Mouse (Mus musculus): Measurements from ENCODE around the gene Fbxo39. TPM values are rescaled to one million over a fixed set of nuclear protein-coding genes. Genes with fewer than 3 reads are reported as not detected.

Gene Fbxo39
- total and polyA plus RNA-seq, 3 experiments: not detected

- Histone ChIP-seq H3K36me3 (ENCODE audit: control insufficient read depth in 1 of 2, insufficient read depth in 2 of 2, low read length in 2 of 2) (no peaks in the 10 kb centered on the region), H3K4me1 (ENCODE audit: control insufficient read depth in 1 of 2, insufficient read depth in 2 of 2, low read length in 2 of 2) (no peaks in the 10 kb centered on the region), H3K79me2 (ENCODE audit: control insufficient read depth, insufficient read depth, low read length, poor library complexity) (no peaks in the 10 kb centered on the region), H3K27ac (ENCODE audit: control insufficient read depth, low read depth, low read length) (no peak overlapping the region), H3K9ac (ENCODE audit: control insufficient read depth, low read depth, low read length, poor library complexity, severe bottlenecking) (no peak overlapping the region), H3K4me3 (ENCODE audit: control insufficient read depth in 1 of 2, insufficient read depth in 1 of 2, low read depth in 2 of 2, low read length in 2 of 2) (no peak overlapping the region), H3K27me3 (ENCODE audit: control insufficient read depth in 1 of 2, insufficient read depth in 2 of 2, low read length in 2 of 2) (peaks cover 0 to 1% of the 10 kb centered on the region in 2 experiments; a peak in 3 of 4 replicates), H3K9me3 (replicated peaks; ENCODE audit: insufficient read depth, low read length) (no peaks in the 10 kb centered on the region)
- no peak for TF ChIP-seq GATA1 (IDR thresholded peaks at IDR 0.05; ENCODE audit: low read depth, low read length)
- TF ChIP-seq MAX (IDR thresholded peaks at IDR 0.05; ENCODE audit: low read length): no peak
- no peak for TF ChIP-seq ELF1 (IDR thresholded peaks at IDR 0.05; ENCODE audit: low read depth, low read length)
- TF ChIP-seq JUND (IDR thresholded peaks at IDR 0.05; ENCODE audit: low read depth, low read length): no peak
- no peak for TF ChIP-seq ZNF384 (IDR thresholded peaks at IDR 0.05; ENCODE audit: low read depth, low read length)
- no peak for TF ChIP-seq SMC3 (IDR thresholded peaks at IDR 0.05; ENCODE audit: low read depth, low read length)
- TF ChIP-seq CHD1 (IDR thresholded peaks at IDR 0.05; ENCODE audit: low read depth, low read length): no peak
- no peak for TF ChIP-seq MYB (IDR thresholded peaks at IDR 0.05; ENCODE audit: low read depth, low read length)
- no peak for TF ChIP-seq CHD2 (IDR thresholded peaks at IDR 0.05; ENCODE audit: low read length)
- no peak for TF ChIP-seq E2F4 (IDR thresholded peaks at IDR 0.05; ENCODE audit: borderline replicate concordance, low read depth, low read length)
- DNase-seq (ENCODE audit: low read depth, low spot score): no peak
Measured at GRCm38 (mm10) chr11:72344486-72344885, 30.2 kb downstream of the Fbxo39 start.

- Histone ChIP-seq H3K27ac (ENCODE audit: control insufficient read depth, low read depth, low read length) (no peak overlapping the region), H3K36me3 (ENCODE audit: control insufficient read depth in 1 of 2, insufficient read depth in 2 of 2, low read length in 2 of 2) (0 out of 4 replicates have a peak, but pooled peaks cover 0 to 2% of the 10 kb centered on the region in 2 experiments), H3K9me3 (replicated peaks; ENCODE audit: insufficient read depth, low read length) (no peaks in the 10 kb centered on the region), H3K27me3 (ENCODE audit: control insufficient read depth in 1 of 2, insufficient read depth in 2 of 2, low read length in 2 of 2) (no peaks in the 10 kb centered on the region), H3K79me2 (ENCODE audit: control insufficient read depth, insufficient read depth, low read length, poor library complexity) (no peaks in the 10 kb centered on the region), H3K4me1 (ENCODE audit: control insufficient read depth in 1 of 2, insufficient read depth in 2 of 2, low read length in 2 of 2) (peaks cover 2 to 7% of the 10 kb centered on the region in 2 experiments; a peak in 3 of 4 replicates), H3K4me3 (ENCODE audit: control insufficient read depth in 1 of 2, insufficient read depth in 1 of 2, low read depth in 2 of 2, low read length in 2 of 2) (no peak overlapping the region), H3K9ac (ENCODE audit: control insufficient read depth, low read depth, low read length, poor library complexity, severe bottlenecking) (no peak overlapping the region)
- TF ChIP-seq ZKSCAN1 (IDR thresholded peaks at IDR 0.05; ENCODE audit: low read depth, low read length) (no peak), HCFC1 (IDR thresholded peaks at IDR 0.05; ENCODE audit: low read depth, low read length) (no peak), MAFK (IDR thresholded peaks at IDR 0.05; ENCODE audit: borderline replicate concordance, low read depth, low read length) (no peak), NRF1 (IDR thresholded peaks at IDR 0.05; ENCODE audit: insufficient read depth, low read depth, low read length, poor library complexity, severe bottlenecking) (no peak), MAX (IDR thresholded peaks at IDR 0.05; ENCODE audit: low read length) (no peak), POLR2AphosphoS5 (IDR thresholded peaks at IDR 0.05; ENCODE audit: borderline replicate concordance, low read depth, low read length) (no peak), CTCF (IDR thresholded peaks at IDR 0.05 in 2 of 3, conservative IDR thresholded peaks at IDR 0.05 in 1 of 3; ENCODE audit: control insufficient read depth in 1 of 3, insufficient read depth in 1 of 3, low read depth in 2 of 3, low read length in 3 of 3, poor library complexity in 1 of 3, severe bottlenecking in 1 of 3) (no peak), TAL1 (IDR thresholded peaks at IDR 0.05; ENCODE audit: low read length) (no peak), ZC3H11A (IDR thresholded peaks at IDR 0.05; ENCODE audit: low read depth, low read length) (no peak), E2F4 (IDR thresholded peaks at IDR 0.05; ENCODE audit: borderline replicate concordance, low read depth, low read length) (no peak), RAD21 (IDR thresholded peaks at IDR 0.05; ENCODE audit: low read depth, low read length) (no peak), BHLHE40 (IDR thresholded peaks at IDR 0.05; ENCODE audit: borderline replicate concordance, low read depth, low read length) (no peak), MYC (IDR thresholded peaks at IDR 0.05; ENCODE audit: low read depth, low read length) (no peak), RCOR1 (IDR thresholded peaks at IDR 0.05; ENCODE audit: low read depth, low read length) (no peak), ZNF384 (IDR thresholded peaks at IDR 0.05; ENCODE audit: low read depth, low read length) (no peak), TCF12 (IDR thresholded peaks at IDR 0.05; ENCODE audit: low read depth, low read length) (no peak), SMC3 (IDR thresholded peaks at IDR 0.05; ENCODE audit: low read depth, low read length) (no peak), TBP (IDR thresholded peaks at IDR 0.05; ENCODE audit: low read depth, low read length) (no peak), CHD2 (IDR thresholded peaks at IDR 0.05; ENCODE audit: low read length) (no peak)
- no peak for DNase-seq (ENCODE audit: low read depth, low spot score)
Measured at GRCm38 (mm10) chr11:72348563-72348962, 34.3 kb downstream of the Fbxo39 start.
